Mouse (Mus musculus) regulatory T cell (primary cell): Measurements from ENCODE around the gene Dnah6.

Experiments
- in situ Hi-C: fragments of 300-600 bp; cut with MboI, MseI; formaldehyde crosslinking; loops from one replicate; pipeline ENCODE4 v1.15.1; 2025; ENCODE audit warnings: high pct_unique_total_duplicates

Gene Dnah6

GRCm38 (mm10) chr6:73028853-73029252 is 192.6 kb downstream of the Dnah6 start:
- in situ Hi-C loops, result no loop called here

- in situ Hi-C loops, result no loop called here
These were observed 193.6 kb downstream of the Dnah6 start for GRCm38 (mm10) chr6:73027881-73028280.

- in situ Hi-C loops, result no loop called here
These were observed 194.6 kb downstream of the Dnah6 start for GRCm38 (mm10) chr6:73026898-73027297.

GRCm38 (mm10) chr6:73020061-73020460 is 201.4 kb downstream of the Dnah6 start:
- in situ Hi-C loops, result loop anchor here (5.0 kb wide), 1 partner anchor 78 kb away; no protein-coding TSS in a partner anchor

- in situ Hi-C loops, result no loop called here
These were observed 202.6 kb downstream of the Dnah6 start for GRCm38 (mm10) chr6:73018725-73019280.

GRCm38 (mm10) chr6:73014317-73015160 is 206.9 kb downstream of the Dnah6 start:
- in situ Hi-C loops, result no loop called here

GRCm38 (mm10) chr6:73012931-73013330 is 208.5 kb downstream of the Dnah6 start:
- in situ Hi-C loops, result no loop called here

- in situ Hi-C loops, result no loop called here
These were observed 209.6 kb downstream of the Dnah6 start for GRCm38 (mm10) chr6:73011827-73012226.

GRCm38 (mm10) chr6:73010073-73010472 is 211.4 kb downstream of the Dnah6 start:
- in situ Hi-C loops, result no loop called here

- in situ Hi-C loops, result no loop called here
These were observed 217.8 kb downstream of the Dnah6 start for GRCm38 (mm10) chr6:73003601-73004000.

- in situ Hi-C loops, result no loop called here
These were observed 219.1 kb downstream of the Dnah6 start for GRCm38 (mm10) chr6:73002391-73002790.

GRCm38 (mm10) chr6:72998809-72999208 is 222.6 kb downstream of the Dnah6 start:
- in situ Hi-C loops, result no loop called here

GRCm38 (mm10) chr6:72993688-72994082 is 227.8 kb downstream of the Dnah6 start:
- in situ Hi-C loops, result no loop called here

- in situ Hi-C loops, result no loop called here
These were observed 228.3 kb downstream of the Dnah6 start for GRCm38 (mm10) chr6:72993054-72993687.

GRCm38 (mm10) chr6:72990206-72990605 is 231.2 kb downstream of the Dnah6 start:
- in situ Hi-C loops, result no loop called here

GRCm38 (mm10) chr6:72989028-72989736 is 232.3 kb downstream of the Dnah6 start:
- in situ Hi-C loops, result no loop called here

GRCm38 (mm10) chr6:72982506-72982905 is 238.9 kb downstream of the Dnah6 start:
- in situ Hi-C loops, result no loop called here

GRCm38 (mm10) chr6:72981851-72982250 is 239.6 kb downstream of the Dnah6 start:
- in situ Hi-C loops, result no loop called here

GRCm38 (mm10) chr6:72981124-72981651 is 240.3 kb downstream of the Dnah6 start:
- in situ Hi-C loops, result no loop called here

- in situ Hi-C loops, result loop anchor here (10.0 kb wide), 1 partner anchor 592 kb away; the partner anchor contains the start of gene Vamp5
These were observed 244.6 kb downstream of the Dnah6 start for GRCm38 (mm10) chr6:72976866-72977265.

GRCm38 (mm10) chr6:72971074-72971473 is 250.4 kb downstream of the Dnah6 start:
- in situ Hi-C loops, result loop anchor here (10.0 kb wide), 1 partner anchor 586 kb away; the partner anchor contains the start of gene Vamp5
